Mouse (Mus musculus) MEL-GATA-1-ER (cell line): ENCODE measurements around the gene Ppm1h.

ENCODE experiments used
- DNase-seq: peaks from one replicate; pipeline ENCODE4 v3.0.0-alpha.2; 2012; ENCODE audit warnings: low read depth; ENCODE audit errors: extremely low read depth

Ppm1h gene

GRCm38 (mm10) chr10:122856040-122856764 is 177.6 kb downstream of the Ppm1h start:
- DNase-seq: no peak

GRCm38 (mm10) chr10:122857155-122857554 is 178.6 kb downstream of the Ppm1h start:
- DNase-seq: no peak

GRCm38 (mm10) chr10:122858904-122859641 is 180.5 kb downstream of the Ppm1h start:
- DNase-seq: no peak

- DNase-seq: no peak
Observed at GRCm38 (mm10) chr10:122859642-122859997, 181.1 kb downstream of the Ppm1h start.

- no peak for DNase-seq
Observed at GRCm38 (mm10) chr10:122860076-122860475, 181.5 kb downstream of the Ppm1h start.

GRCm38 (mm10) chr10:122861696-122862385 is 183.3 kb downstream of the Ppm1h start:
- no peak for DNase-seq

GRCm38 (mm10) chr10:122862386-122863023 is 183.9 kb downstream of the Ppm1h start:
- no peak for DNase-seq

GRCm38 (mm10) chr10:122869865-122870503 is 191.4 kb downstream of the Ppm1h start:
- DNase-seq: no peak

- DNase-seq: no peak
Observed at GRCm38 (mm10) chr10:122870848-122871494, 192.4 kb downstream of the Ppm1h start.

- no peak for DNase-seq
Observed at GRCm38 (mm10) chr10:122872720-122873119, 194.2 kb downstream of the Ppm1h start.

GRCm38 (mm10) chr10:122876964-122877363 is 198.4 kb downstream of the Ppm1h start:
- DNase-seq: no peak

GRCm38 (mm10) chr10:122877436-122877835 is 198.9 kb downstream of the Ppm1h start:
- DNase-seq: no peak

GRCm38 (mm10) chr10:122881456-122881855 is 202.9 kb downstream of the Ppm1h start:
- DNase-seq: no peak

GRCm38 (mm10) chr10:122882614-122883013 is 204.1 kb downstream of the Ppm1h start:
- no peak for DNase-seq

- no peak for DNase-seq
Observed at GRCm38 (mm10) chr10:122883823-122884743, 205.5 kb downstream of the Ppm1h start.

- DNase-seq: no peak
Observed at GRCm38 (mm10) chr10:122885301-122885700, 206.7 kb downstream of the Ppm1h start.

- DNase-seq: peak; percentile 18
Observed at GRCm38 (mm10) chr10:122886055-122886915, 207.7 kb downstream of the Ppm1h start.

- DNase-seq: no peak
Observed at GRCm38 (mm10) chr10:122886916-122887527, 208.5 kb downstream of the Ppm1h start.
